Mouse (Mus musculus): ENCODE data around the gene Med7. TPM values are rescaled to one million over a fixed set of nuclear protein-coding genes. Genes with fewer than 3 reads are reported as not detected.

The Med7 gene
- polyA plus RNA-seq, 1 experiment from 2014 or later, result 96.3 TPM

- no peak for ATAC-seq (ENCODE audit: low FRiP score)
- H3K4me3 ChIP-seq (replicated peaks), result no peak overlapping the region
- WGBS, result 93% methylated on average over 2 of the region's 2 CpGs
- H3K9ac ChIP-seq, result no peak overlapping the region
- no peak overlapping the region for H3K27ac ChIP-seq
- H3K27me3 ChIP-seq, result no peaks in the 10 kb centered on the region
- H3K4me2 ChIP-seq, result no peak overlapping the region
- H3K9me3 ChIP-seq, result no peaks in the 10 kb centered on the region
- H3K4me1 ChIP-seq, result no peaks in the 10 kb centered on the region
- H3K36me3 ChIP-seq (replicated peaks), result no peaks in the 10 kb centered on the region
Observed at GRCm38 (mm10) chr11:46466878-46467277, 30.2 kb downstream of the Med7 start.

- no peak overlapping the region for H3K4me3 ChIP-seq (replicated peaks)
- 95% methylated on average over 4 of the region's 4 CpGs for WGBS
- no peak overlapping the region for H3K9ac ChIP-seq
- no peak overlapping the region for H3K27ac ChIP-seq
- H3K9me3 ChIP-seq, result no peaks in the 10 kb centered on the region
- ATAC-seq (ENCODE audit: low FRiP score), result no peak
- H3K36me3 ChIP-seq (replicated peaks), result no peaks in the 10 kb centered on the region
- no peaks in the 10 kb centered on the region for H3K27me3 ChIP-seq
- H3K4me2 ChIP-seq, result no peak overlapping the region
- H3K4me1 ChIP-seq, result no peaks in the 10 kb centered on the region
Observed at GRCm38 (mm10) chr11:46474220-46474619, 37.5 kb downstream of the Med7 start.

GRCm38 (mm10) chr11:46479311-46479710, 42.6 kb downstream of the Med7 start:
- Histone ChIP-seq H3K4me3 (replicated peaks) (no peak overlapping the region), H3K9ac (no peak overlapping the region), H3K27ac (no peak overlapping the region), H3K36me3 (replicated peaks) (no peaks in the 10 kb centered on the region), H3K4me1 (no peaks in the 10 kb centered on the region), H3K4me2 (no peak overlapping the region), H3K9me3 (no peaks in the 10 kb centered on the region), H3K27me3 (no peaks in the 10 kb centered on the region)
- ATAC-seq (ENCODE audit: low FRiP score), result no peak
- 90% methylated on average over 9 of the region's 9 CpGs for WGBS

GRCm38 (mm10) chr11:46480517-46480916, 43.8 kb downstream of the Med7 start:
- Histone ChIP-seq H3K27me3 (no peaks in the 10 kb centered on the region), H3K27ac (no peak overlapping the region), H3K4me3 (replicated peaks) (no peak overlapping the region), H3K9me3 (no peaks in the 10 kb centered on the region), H3K9ac (no peak overlapping the region), H3K4me2 (no peak overlapping the region), H3K36me3 (replicated peaks) (no peaks in the 10 kb centered on the region), H3K4me1 (no peaks in the 10 kb centered on the region)
- 88% methylated on average over 7 of the region's 7 CpGs for WGBS
- ATAC-seq (ENCODE audit: low FRiP score), result no peak

- Histone ChIP-seq H3K4me1 (no peaks in the 10 kb centered on the region), H3K4me3 (replicated peaks) (no peak overlapping the region), H3K9ac (no peak overlapping the region), H3K9me3 (no peaks in the 10 kb centered on the region), H3K27me3 (no peaks in the 10 kb centered on the region), H3K4me2 (no peak overlapping the region), H3K36me3 (replicated peaks) (no peaks in the 10 kb centered on the region), H3K27ac (no peak overlapping the region)
- no peak for ATAC-seq (ENCODE audit: low FRiP score)
- WGBS, result 8% methylated on average over 1 of the region's 1 CpGs
Observed at GRCm38 (mm10) chr11:46488231-46488630, 51.5 kb downstream of the Med7 start.

GRCm38 (mm10) chr11:46488650-46489049, 51.9 kb downstream of the Med7 start:
- H3K4me1 ChIP-seq, result no peaks in the 10 kb centered on the region
- no peaks in the 10 kb centered on the region for H3K36me3 ChIP-seq (replicated peaks)
- no peaks in the 10 kb centered on the region for H3K9me3 ChIP-seq
- 88% methylated on average over 2 of the region's 2 CpGs for WGBS
- ATAC-seq (ENCODE audit: low FRiP score), result no peak
- H3K4me2 ChIP-seq, result no peak overlapping the region
- H3K27me3 ChIP-seq, result no peaks in the 10 kb centered on the region
- H3K4me3 ChIP-seq (replicated peaks), result no peak overlapping the region
- H3K27ac ChIP-seq, result no peak overlapping the region
- no peak overlapping the region for H3K9ac ChIP-seq

Other genes with a start within 250 kb of the Med7 start
- 1.1 and 1.7 TPM in 2 replicates for gene Fndc9, start 201.4 kb upstream of the Med7 start, polyA plus RNA-seq (2016; fragmentation: Nextera tagmentation; extraction: Ambion mirVana)
- 55.7 and 64.2 TPM in 2 replicates for gene Cyfip2, start 124.1 kb upstream of the Med7 start, polyA plus RNA-seq (2016; fragmentation: Nextera tagmentation; extraction: Ambion mirVana)
- gene Itk, start 47.4 kb upstream of the Med7 start, polyA plus RNA-seq (2016; fragmentation: Nextera tagmentation; extraction: Ambion mirVana), result not detected in 2 replicates
- not detected in 2 replicates for gene Fam71b, start 40.4 kb upstream of the Med7 start, polyA plus RNA-seq (2016; fragmentation: Nextera tagmentation; extraction: Ambion mirVana)
- 0.24 TPM in 1 of 2 replicates, not detected in the other for gene Havcr2, start 18.0 kb downstream of the Med7 start, polyA plus RNA-seq (2016; fragmentation: Nextera tagmentation; extraction: Ambion mirVana)
- gene Gm12169, start 87.3 kb downstream of the Med7 start, polyA plus RNA-seq (2016; fragmentation: Nextera tagmentation; extraction: Ambion mirVana), result not detected in 2 replicates
- gene BC053393, start 134.6 kb downstream of the Med7 start, polyA plus RNA-seq (2016; fragmentation: Nextera tagmentation; extraction: Ambion mirVana), result not detected in 2 replicates
- not detected in 2 replicates for gene Dppa1, start 192.3 kb downstream of the Med7 start, polyA plus RNA-seq (2016; fragmentation: Nextera tagmentation; extraction: Ambion mirVana)

Measured in forebrain, embryonic 12.5 days (tissue).